Mouse (Mus musculus) neural tube, embryonic 10.5 days (tissue): ENCODE data around the gene Ppp1r18.
"Not testable (repeated sequence)": the region's sequence is repeated elsewhere in the genome, so short reads cannot be mapped to it uniquely, and the experiment has no call there.

Experiments used
- DNase-seq: peaks from one replicate; pipeline ENCODE4 v3.0.0-alpha.2; 2017; ENCODE audit warnings: low spot score; ENCODE audit errors: extremely low spot score

Ppp1r18 gene

DNA sequence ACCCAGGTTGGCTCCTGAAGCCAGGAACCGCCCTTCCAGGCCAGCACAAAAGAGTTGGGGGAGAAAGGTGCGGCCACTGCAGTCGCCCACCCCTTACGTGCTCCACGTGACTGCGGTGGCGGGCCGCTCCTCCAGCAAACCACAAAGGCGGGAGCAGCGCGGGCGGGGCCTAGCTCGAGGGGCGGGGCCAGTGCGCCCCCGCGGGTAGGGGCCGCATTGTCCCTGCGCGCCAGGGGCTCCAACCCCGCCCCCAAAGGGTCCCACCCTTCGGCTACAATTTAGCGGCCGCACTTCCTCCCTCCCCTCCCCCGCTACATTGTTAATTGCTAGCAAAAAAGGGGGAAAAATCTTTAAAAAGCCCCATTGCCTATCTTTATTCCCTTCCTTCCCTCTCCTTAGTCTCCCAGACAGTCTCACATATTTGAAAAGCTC is 28.4 kb upstream of the Ppp1r18 start:
- peak; percentile 93 for DNase-seq

DNA sequence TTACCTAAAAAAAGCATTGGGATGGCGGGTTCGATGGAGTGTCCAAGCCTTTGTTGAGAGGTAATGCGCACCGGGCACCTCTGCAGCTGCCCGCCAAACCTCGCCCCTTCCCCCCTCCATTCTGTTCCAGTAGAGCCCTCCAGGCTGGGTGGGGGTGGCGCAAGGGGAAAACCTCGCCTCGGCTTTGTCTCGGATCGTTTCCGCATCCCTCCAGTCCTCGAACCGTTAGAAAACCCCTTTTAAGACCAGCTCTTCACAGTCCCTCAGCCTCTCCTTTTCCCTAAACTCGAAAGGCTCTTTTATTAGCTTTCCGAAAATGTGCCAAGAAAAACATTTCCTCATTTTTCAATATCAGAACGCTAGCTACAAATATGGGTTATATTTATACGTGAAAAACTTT is 27.9 kb upstream of the Ppp1r18 start:
- DNase-seq = peak; percentile 72

GRCm38 (mm10) chr17:35838122-35838544 is 27.3 kb upstream of the Ppp1r18 start, which contains the start of gene Tubb5:
Tubb5 (minus strand) TSS chr17:35838306.
- peak; percentile 92 for DNase-seq

- peak; percentile 52 for DNase-seq
These were observed 26.8 kb upstream of the Ppp1r18 start for GRCm38 (mm10) chr17:35838570-35838969.

GRCm38 (mm10) chr17:35839002-35839401 is 26.4 kb upstream of the Ppp1r18 start:
- not testable (repeated sequence) for DNase-seq

DNA sequence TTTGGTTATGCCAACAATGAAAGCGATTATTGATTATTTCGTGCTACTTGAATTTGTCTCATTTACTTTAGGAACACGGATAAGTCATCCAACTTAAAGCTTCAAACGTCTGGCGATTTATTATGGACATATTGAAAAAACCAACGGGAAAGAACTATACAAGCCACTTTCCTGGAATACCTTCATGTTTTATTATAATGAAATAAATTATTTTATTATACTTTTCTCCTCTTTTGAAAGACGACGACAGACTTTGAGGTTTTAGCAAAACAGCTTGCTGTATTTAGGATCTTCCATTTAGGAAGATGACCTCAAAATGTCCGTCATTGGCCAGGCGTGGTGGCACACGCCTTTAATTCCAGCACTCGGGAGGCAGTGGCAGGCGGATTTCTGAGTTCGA is 24.8 kb upstream of the Ppp1r18 start:
- no peak for DNase-seq

- DNase-seq = peak; percentile 98
These were observed 24.1 kb upstream of the Ppp1r18 start, which contains the start of gene Mdc1 for GRCm38 (mm10) chr17:35841076-35841950. Mdc1 (plus strand) TSS chr17:35841515.

DNA sequence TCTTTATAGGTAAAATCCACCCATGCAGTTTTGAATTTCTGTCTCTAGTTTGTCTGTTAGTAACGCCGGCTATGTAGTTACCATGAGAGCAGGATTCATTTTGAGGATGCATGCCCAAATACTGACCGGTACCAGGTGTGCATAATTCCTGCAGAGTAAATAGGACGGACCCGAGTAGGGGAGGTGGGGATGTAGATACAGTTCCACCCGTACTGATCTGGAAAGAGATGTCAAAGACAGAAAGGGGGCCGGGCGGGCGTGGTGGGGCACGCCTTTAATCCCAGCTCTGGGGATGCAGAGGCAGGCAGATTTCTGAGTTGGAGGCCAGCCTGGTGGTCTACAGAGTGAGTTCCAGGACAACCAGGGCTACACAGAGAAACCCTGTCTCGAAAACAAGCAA is 23.4 kb upstream of the Ppp1r18 start:
- DNase-seq = peak; percentile 25

DNA sequence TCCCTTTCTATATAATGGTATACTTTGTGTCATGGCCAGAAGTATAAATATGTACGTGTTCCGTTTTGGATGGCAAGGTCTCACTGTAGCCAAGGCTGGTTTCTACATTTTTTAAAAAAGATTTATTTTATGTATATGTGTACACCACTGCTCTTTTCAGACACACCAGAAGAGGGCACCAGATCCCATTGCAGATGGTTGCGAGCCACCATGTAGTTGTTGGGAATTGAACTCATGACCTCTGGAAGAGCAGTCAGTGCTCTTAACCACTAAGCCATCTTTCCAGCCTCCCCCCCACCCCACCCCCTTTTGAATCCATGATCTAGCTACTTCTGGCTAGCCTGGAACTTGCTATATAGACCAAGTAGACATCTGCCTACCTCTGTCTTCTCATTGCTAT is 21.9 kb upstream of the Ppp1r18 start:
- DNase-seq = no peak

GRCm38 (mm10) chr17:35848112-35848511 is 17.3 kb upstream of the Ppp1r18 start:
- DNase-seq = no peak

DNA sequence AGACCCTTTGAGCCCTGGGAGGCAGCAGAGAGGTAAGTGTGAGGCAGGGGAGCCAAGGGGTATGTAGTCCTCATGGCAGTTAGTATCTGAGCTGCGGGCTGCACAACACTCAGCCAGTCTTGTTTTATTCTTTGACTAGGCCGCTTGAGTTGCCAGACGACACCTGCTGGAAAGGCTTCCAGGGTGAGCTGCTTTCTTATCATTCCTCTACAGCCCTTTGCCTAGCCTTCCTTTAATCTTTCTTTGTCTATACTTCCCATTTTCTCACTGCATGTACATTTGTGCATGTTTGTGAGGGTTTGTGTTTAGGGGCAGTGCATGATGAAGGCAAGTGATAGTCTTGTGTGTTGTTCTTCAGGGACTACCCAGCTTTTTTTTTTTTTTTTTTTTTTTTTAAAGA is 14.4 kb upstream of the Ppp1r18 start:
- no peak for DNase-seq

DNA sequence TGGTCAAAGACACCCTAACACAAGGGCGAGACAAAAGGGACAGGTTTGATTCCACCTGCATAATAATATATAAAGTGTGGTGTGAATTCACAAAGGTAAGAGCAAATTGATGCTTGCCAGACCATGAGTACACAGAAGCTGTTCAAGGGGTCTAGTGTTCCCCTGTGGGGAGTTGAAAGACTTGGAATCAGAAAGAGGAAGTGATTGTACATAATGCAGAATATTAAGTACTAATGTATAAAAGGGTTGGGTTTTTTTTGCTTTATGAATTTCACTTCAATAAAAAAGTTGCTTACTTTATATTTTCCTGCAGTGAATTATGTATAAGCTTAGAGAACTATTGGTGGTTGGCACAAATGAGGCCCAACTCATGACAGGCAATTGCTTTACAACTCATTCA is 6.0 kb upstream of the Ppp1r18 start:
- no peak for DNase-seq

DNA sequence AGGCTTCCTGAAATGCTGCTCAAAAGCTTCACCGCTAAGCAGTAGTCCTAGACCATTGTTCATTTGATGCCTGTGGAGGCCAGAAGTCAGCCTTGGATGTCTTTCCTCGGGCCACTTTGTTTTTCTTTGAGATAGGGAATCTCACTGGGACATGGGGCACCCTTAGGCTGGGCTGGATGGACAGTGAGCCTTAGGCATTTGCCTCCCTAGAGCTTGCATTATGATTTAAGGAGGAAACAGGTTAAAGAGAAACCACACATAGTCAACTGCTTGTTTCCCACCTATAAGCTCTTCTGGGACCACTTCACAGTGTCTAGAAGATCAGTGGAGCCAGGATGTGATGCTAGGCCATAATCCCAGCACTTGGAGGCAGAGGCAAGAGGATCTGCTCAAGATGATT is 5.6 kb upstream of the Ppp1r18 start:
- no peak for DNase-seq

DNA sequence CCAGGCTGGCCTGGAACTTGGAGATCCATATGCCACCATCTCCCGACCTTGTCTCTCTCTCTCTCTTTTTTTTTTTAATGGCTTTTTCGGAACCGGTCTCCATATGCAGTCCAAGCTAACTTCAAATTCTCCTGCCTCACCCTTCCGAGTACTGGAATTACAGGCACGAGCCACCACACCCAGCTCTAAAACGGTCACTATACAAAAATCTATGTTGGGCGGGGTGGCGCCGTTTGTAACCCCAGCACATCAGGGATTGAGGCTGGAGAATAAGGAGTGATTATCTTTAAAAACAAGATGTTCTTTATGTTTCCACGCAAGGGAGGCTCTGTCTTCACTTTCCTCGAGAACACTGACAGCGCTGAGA is 4.6 kb upstream of the Ppp1r18 start:
- DNase-seq = peak; percentile 22

DNA sequence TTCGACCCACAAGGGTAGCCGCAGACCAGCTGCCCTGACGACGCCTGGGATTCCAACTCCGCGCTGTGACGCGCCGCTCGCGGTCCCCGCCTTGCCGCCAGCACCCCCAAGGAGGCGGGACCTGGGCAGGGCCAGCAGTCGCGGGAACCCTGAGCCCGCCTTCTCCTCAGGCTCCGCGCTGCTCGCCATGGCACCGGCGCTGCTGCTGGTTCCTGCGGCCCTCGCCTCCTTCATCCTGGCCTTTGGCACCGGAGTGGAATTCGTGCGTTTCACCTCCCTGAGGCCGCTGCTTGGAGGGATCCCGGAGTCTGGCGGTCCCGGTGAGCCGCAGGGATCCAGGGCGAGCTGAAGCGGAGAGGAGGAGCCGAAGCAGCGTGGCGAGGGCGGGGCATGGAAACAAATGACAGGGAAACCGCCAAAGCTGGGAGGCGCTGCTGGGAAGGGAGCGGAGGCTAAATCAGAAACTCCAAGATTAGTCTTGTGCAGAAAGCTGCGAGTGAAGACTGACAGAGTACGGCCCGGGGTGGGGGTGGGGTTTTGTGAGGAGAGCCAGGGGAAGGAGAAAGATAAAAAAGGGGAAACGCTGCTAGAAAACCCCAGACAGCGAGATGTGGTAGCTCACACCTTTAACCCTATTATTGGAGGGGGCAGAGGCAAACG is 4.1 kb upstream of the Ppp1r18 start, which contains the start of gene Nrm:
Gene Nrm (plus strand): TSS at position 121 of the 660 bp plus-strand sequence.
- peak; percentile 92 for DNase-seq

DNA sequence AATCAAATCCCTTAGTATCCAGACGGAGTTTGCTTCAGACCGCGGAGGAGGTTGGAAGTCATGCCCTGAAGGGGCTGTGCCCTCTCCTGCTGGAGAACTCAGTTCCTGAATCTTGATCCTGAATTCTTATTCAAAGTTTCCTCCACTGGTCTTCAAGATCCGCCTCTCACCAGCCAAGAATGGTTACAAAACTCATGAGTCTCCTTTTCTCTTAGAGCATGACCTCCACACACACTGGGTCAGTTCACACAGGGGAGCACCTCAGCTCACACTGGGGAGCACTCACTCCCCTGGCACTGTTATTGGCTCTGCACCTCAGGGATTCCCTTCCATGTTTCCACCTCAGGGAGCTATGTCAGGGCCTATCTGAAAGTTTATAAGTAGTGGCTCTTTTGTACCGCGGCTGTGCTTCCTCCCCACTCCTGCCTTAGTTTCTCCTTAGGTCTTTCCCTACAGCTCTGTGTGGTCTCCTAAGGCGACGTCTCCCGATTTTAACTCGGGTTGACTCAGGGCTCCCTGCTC is 500 bp upstream of the Ppp1r18 start:
- DNase-seq = peak; percentile 34

GRCm38 (mm10) chr17:35866281-35866831 is 963 bp downstream of the Ppp1r18 start:
- no peak for DNase-seq

DNA sequence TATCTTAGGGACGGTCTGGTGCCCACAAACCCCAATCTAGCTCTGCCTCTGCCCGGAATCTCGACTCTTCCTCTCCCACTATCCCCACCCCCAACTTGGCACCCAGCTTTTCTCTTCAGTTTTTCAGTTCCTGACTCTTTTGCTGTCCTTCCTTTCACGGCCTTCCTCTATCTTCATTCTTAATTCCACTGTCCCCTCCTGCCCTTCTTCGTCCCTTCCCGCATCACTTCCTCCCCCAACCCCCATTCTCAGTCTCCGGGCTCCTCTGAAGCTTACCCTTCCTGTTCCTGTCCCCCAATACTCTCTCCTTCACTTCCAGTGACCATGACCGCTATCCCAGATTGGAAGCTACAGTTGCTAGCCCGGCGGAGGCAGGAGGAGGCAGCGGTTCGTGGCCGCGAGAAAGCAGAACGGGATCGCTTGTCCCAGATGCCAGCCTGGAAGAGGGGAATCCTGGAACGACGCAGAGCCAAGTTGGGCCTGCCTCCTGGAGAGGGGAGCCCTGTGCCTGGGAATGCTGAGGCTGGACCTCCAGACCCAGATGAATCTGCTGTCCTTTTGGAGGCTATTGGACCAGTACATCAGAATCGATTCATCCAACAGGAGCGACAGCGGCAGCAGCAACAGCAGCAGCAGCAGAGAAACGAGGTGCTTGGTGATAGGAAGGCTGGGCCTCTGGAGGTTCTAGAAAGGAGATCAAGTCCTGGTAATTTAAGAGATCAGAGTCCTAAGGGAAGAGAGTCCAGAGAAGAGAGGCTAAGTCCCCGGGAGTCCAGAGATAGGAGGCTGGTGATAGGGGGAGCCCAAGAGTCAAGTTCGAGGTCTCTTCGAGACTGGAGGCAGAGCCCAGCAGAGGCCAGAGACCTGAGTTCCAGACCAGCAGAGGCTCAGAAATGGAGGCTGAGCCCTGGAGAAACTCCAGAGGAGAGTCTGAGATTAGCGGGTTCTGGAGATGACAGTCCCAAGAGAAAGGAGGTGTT is 1.8 kb downstream of the Ppp1r18 start:
- peak; percentile 48 for DNase-seq

DNA sequence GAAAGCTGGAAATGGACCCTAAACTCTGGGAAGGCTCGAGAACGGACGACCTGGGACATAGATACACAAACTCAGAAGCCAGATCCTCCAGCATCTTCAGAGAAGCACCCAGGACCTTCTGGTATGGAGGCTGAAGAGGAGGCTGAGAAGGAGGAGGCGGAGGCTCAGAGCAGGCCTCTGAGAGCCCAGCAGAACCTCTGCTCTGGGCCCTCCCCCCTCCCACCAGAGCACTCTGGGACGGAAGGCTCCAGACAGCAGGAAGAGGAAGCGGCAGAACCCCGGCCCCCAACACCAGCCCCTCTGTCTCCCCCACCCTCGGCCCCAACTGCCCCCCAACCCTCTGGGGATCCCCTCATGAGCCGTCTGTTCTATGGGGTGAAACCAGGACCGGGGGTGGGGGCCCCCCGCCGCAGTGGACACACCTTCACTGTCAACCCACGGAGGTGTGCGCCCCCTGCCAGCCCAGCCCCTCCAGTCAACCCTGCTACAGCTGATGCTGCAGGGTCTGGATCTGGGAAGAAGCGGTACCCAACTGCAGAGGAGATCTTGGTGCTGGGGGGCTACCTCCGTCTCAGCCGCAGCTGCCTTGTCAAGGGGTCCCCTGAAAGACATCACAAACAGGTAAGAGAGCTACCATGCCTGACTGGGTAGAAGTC is 2.9 kb downstream of the Ppp1r18 start:
- DNase-seq = peak; percentile 18

- DNase-seq = no peak
These were observed 3.6 kb downstream of the Ppp1r18 start for GRCm38 (mm10) chr17:35868961-35869345.
